Mouse (Mus musculus): ENCODE data around the gene Nphp1. TPM values are rescaled to one million over a fixed set of nuclear protein-coding genes. Genes with fewer than 3 reads are reported as not detected.

Nphp1 gene
- polyA plus RNA-seq, 1 experiment = 17.5 TPM

- Histone ChIP-seq H3K4me2 (ENCODE audit: low read depth) (no peak overlapping the region), H3ac (ENCODE audit: control insufficient read depth, insufficient read length) (no peak overlapping the region), H3K79me2 (ENCODE audit: control insufficient read depth, insufficient read depth) (no peaks in the 10 kb centered on the region), H3K27me3 (ENCODE audit: control insufficient read depth, insufficient read depth, insufficient read length) (no peaks in the 10 kb centered on the region), H3K36me3 (ENCODE audit: control insufficient read depth, insufficient read depth) (no peaks in the 10 kb centered on the region), H3K4me3 (no peak overlapping the region)
- TF ChIP-seq MAX (IDR thresholded peaks at IDR 0.05; ENCODE audit: low read depth) = no peak
- no peak for TF ChIP-seq REST (IDR thresholded peaks at IDR 0.05; ENCODE audit: insufficient read depth, insufficient read length)
- no peak for TF ChIP-seq E2F4 (IDR thresholded peaks at IDR 0.05; ENCODE audit: insufficient read depth)
- no peak for TF ChIP-seq TCF12 (IDR thresholded peaks at IDR 0.05; ENCODE audit: insufficient read depth, poor library complexity, severe bottlenecking)
- TF ChIP-seq MYOG (IDR thresholded peaks at IDR 0.05; ENCODE audit: control insufficient read depth in 1 of 3, insufficient read depth in 1 of 3, insufficient read length in 2 of 3, low read depth in 2 of 3) = no peak
- no peak for TF ChIP-seq TCF3 (IDR thresholded peaks at IDR 0.05; ENCODE audit: insufficient read length, low read depth)
- TF ChIP-seq POLR2AphosphoS2 (IDR thresholded peaks at IDR 0.05; ENCODE audit: insufficient read length, low read depth) = no peak
- no peak for TF ChIP-seq CEBPB (IDR thresholded peaks at IDR 0.05; ENCODE audit: insufficient read depth, poor library complexity, severe bottlenecking)
- no peak for TF ChIP-seq SRF (IDR thresholded peaks at IDR 0.05; ENCODE audit: control insufficient read depth, insufficient read length, low read depth)
- no peak for TF ChIP-seq POLR2A (IDR thresholded peaks at IDR 0.05; ENCODE audit: insufficient read length, low read depth)
- TF ChIP-seq MYOD1 (IDR thresholded peaks at IDR 0.05; ENCODE audit: control insufficient read depth in 1 of 3, insufficient read length in 2 of 3, low read depth in 2 of 3) = no peak
- TF ChIP-seq USF1 (IDR thresholded peaks at IDR 0.05; ENCODE audit: low read depth) = no peak
Observed at GRCm38 (mm10) chr2:127708060-127708459, 80.6 kb downstream of the Nphp1 start.

- no peak overlapping the region for H3K4me3 ChIP-seq
- no peak overlapping the region for H3ac ChIP-seq (ENCODE audit: control insufficient read depth, insufficient read length)
- no peak overlapping the region for H3K4me2 ChIP-seq (ENCODE audit: low read depth)
- no peaks in the 10 kb centered on the region for H3K36me3 ChIP-seq (ENCODE audit: control insufficient read depth, insufficient read depth)
- no peaks in the 10 kb centered on the region for H3K27me3 ChIP-seq (ENCODE audit: control insufficient read depth, insufficient read depth, insufficient read length)
- TF ChIP-seq POLR2AphosphoS2 (IDR thresholded peaks at IDR 0.05; ENCODE audit: insufficient read length, low read depth) (no peak), TCF3 (IDR thresholded peaks at IDR 0.05; ENCODE audit: insufficient read length, low read depth) (no peak), SRF (IDR thresholded peaks at IDR 0.05; ENCODE audit: control insufficient read depth, insufficient read length, low read depth) (no peak)
- no peaks in the 10 kb centered on the region for H3K79me2 ChIP-seq (ENCODE audit: control insufficient read depth, insufficient read depth)
Observed at GRCm38 (mm10) chr2:127705267-127705666, 83.4 kb downstream of the Nphp1 start.

Other genes with a start within 250 kb of the Nphp1 start
- not detected for gene Prom2, start 247.4 kb downstream of the Nphp1 start, polyA plus RNA-seq (2012; fragmentation: generic; extraction: Trizol)
- gene Zfp661, start 201.8 kb downstream of the Nphp1 start, polyA plus RNA-seq (2012; fragmentation: generic; extraction: Trizol) = 1.4 TPM
- 72.0 TPM for gene Mrps5, start 201.7 kb downstream of the Nphp1 start, polyA plus RNA-seq (2012; fragmentation: generic; extraction: Trizol)
- 0.05 TPM for gene Mal, start 132.2 kb downstream of the Nphp1 start, polyA plus RNA-seq (2012; fragmentation: generic; extraction: Trizol)
- not detected for gene Mall, start 59.0 kb downstream of the Nphp1 start, polyA plus RNA-seq (2012; fragmentation: generic; extraction: Trizol)
- gene Mtln, start 3.6 kb upstream of the Nphp1 start, polyA plus RNA-seq (2012; fragmentation: generic; extraction: Trizol) = 67.6 TPM
- 4.3 TPM for gene Bub1, start 43.0 kb upstream of the Nphp1 start, polyA plus RNA-seq (2012; fragmentation: generic; extraction: Trizol)
- gene Acoxl, start 50.0 kb upstream of the Nphp1 start, polyA plus RNA-seq (2012; fragmentation: generic; extraction: Trizol) = 0.01 TPM

All from myocyte (in vitro differentiated cells).